Mouse (Mus musculus): ENCODE measurements around the gene Hecw1. TPM values are rescaled to one million over a fixed set of nuclear protein-coding genes. Genes with fewer than 3 reads are reported as not detected.

Gene Hecw1
- not detected in 4 replicates for total RNA-seq (2023)

DNA sequence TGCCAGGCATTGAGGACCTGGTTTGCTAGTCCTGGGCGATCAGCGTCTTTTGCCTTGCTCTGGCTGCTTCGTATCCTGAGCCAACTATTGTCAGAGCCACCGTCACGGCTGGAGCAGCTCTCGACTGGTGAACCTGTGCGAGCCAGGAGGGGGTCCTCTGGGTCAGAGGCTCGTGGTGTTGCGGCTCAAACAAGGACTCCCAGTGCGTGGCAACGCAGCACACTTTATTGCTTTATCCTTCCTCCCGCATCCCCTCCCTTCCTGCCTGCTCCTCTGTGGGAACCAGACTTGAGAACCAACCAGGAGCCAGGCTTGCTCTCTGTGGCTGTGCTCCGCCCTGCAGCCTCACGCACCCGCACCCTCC, at the start of gene Hecw1:
Gene Hecw1, minus strand, starts transcription at position 323 of the 364 bp plus-strand sequence.

Other genes with a start within 250 kb of the Hecw1 start
- 30.3 to 33.3 TPM (median 32.9 TPM) in 4 replicates for gene Mrpl32, start 89.9 kb upstream of the Hecw1 start, total RNA-seq (2023)
- 49.5 to 58.5 TPM (median 57.2 TPM) in 4 replicates for gene Psma2, start 90.0 kb upstream of the Hecw1 start, total RNA-seq (2023)
- 3.1 to 4.4 TPM (median 3.8 TPM) in 4 replicates for gene AW209491, start 106.9 kb upstream of the Hecw1 start, total RNA-seq (2023)

Data from B cell, adult 62 days (primary cell).